In the genomic region with DNA sequence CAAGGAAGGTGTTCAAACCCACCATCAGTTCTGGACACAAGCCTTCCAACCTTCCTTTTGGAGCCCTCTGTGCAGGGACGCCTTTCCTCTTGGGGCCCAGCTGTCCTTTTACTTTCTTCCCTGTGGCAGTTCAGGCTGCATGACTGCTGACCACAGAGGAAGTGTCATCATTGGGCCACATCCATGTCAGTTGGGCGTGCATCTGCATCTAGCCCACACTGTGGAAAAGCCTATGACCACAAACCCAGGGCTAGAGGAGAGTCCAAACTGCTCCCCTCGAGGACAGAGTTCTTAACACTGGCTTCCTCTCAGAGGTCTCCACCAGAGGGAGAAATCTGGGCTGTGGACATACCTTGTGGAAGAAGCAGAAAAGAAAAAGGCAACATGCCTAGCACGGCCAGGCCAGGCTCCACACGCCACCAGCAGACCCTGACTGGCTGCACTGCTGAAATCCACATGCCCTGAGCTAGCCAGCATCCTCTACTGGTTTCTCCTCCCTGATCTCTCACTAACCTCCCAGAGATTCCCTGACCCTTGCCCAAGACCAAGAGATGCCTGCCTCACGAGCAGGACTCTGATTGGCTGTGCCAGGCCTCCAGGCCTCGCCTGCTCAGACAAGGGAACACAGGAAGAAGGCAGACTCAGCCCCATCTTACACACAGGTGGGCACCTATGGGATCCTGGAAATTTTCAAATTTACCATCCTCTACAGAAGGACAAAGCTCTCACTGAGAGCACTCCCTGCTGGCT, we compare ENCODE assay signal across 10 mouse cellular contexts.
DNase-seq lines count a peak whose midpoint lies in the region; ATAC-seq and TF ChIP-seq lines count a peak whose summit lies in the region.
"Had no signal": no experiment of that assay in that cellular context is flagged by ENCODE, and none has a peak within 500 bp of the region (broad histone marks: within the 10 kb centered on the region; RNA-seq: fewer than 3 reads in every experiment).

No protein-coding gene starts in this region.

- no peaks in the 10 kb centered on the region for H3K27me3 ChIP-seq in intestine, postnatal 0 days (replicated peaks; ENCODE audit: control insufficient read depth, insufficient read depth, low read length)
- H3K27me3 ChIP-seq: Patski had no signal

- H3K27ac ChIP-seq in bone marrow macrophage, adult 2 months (ENCODE audit: insufficient read depth, low read depth, low read length): peak overlapping the region; percentile 59
- H3K27ac ChIP-seq in intestine, postnatal 0 days (ENCODE audit: low read depth, low read length): no peak overlapping the region

- no peak for TF ChIP-seq POLR2A in bone marrow macrophage, adult 2 months (IDR thresholded peaks at IDR 0.05; ENCODE audit: borderline replicate concordance, low read depth, low read length)

- no peaks in the 10 kb centered on the region; the same call in 1 of the 2 replicates for H3K36me3 ChIP-seq in intestine, postnatal 0 days (ENCODE audit: control insufficient read depth, insufficient read depth)

- peak; percentile 45 for DNase-seq in kidney, adult 9 months
- no peak for DNase-seq in kidney, postnatal 10 days
- no peak for DNase-seq in adrenal gland, postnatal 4 days (ENCODE audit: low spot score in 2 of 2)
- no peak for DNase-seq in urinary bladder, postnatal 4 days (ENCODE audit: low spot score in 2 of 2)
- DNase-seq: right cerebral cortex, postnatal 4 days had no signal

- H3K9ac ChIP-seq in intestine, postnatal 0 days (ENCODE audit: low read depth, low read length): no peak overlapping the region

- peaks cover 58% of the 10 kb centered on the region for H3K4me1 ChIP-seq in bone marrow macrophage, adult 2 months (ENCODE audit: control insufficient read depth, insufficient read depth, low read length)
- H3K4me1 ChIP-seq in intestine, postnatal 0 days (replicated peaks; ENCODE audit: control insufficient read depth, insufficient read depth, low read length): 0 out of 2 replicates have a peak, but pooled peaks cover 4% of the 10 kb centered on the region

- TF ChIP-seq CTCF in bone marrow macrophage, adult 2 months (IDR thresholded peaks at IDR 0.05; ENCODE audit: low read depth, low read length): no peak; the same call in 1 of the 2 replicates
- peak; percentile 41 for TF ChIP-seq CTCF in intestine, postnatal 0 days (IDR thresholded peaks at IDR 0.05; ENCODE audit: low read depth)

- no peaks in the 10 kb centered on the region for H3K9me3 ChIP-seq in intestine, postnatal 0 days (ENCODE audit: control insufficient read depth)
- H3K9me3 ChIP-seq: forebrain, embryonic 10.5 days had no signal

- 0 out of 2 replicates have a peak, but pooled peaks have one; percentile 3 for ATAC-seq in intestine, postnatal 0 days
- peak; percentile 74 for ATAC-seq in megakaryocyte progenitor cell, adult 5-6 weeks (replicated peaks; ENCODE audit: poor library complexity)
- ATAC-seq: Patski had no signal

- no peak overlapping the region for H3K4me3 ChIP-seq in bone marrow macrophage, adult 2 months (ENCODE audit: insufficient read depth, low read length)
- H3K4me3 ChIP-seq in intestine, postnatal 0 days (ENCODE audit: low read depth, low read length): no peak overlapping the region
- H3K4me3 ChIP-seq: forebrain, embryonic 10.5 days had no signal

- WGBS in intestine, postnatal 0 days: 70% methylated on average over 7 of the region's 7 CpGs

- peak overlapping the region; percentile 43; the same call in 1 of the 2 replicates for H3K4me2 ChIP-seq in intestine, postnatal 0 days (replicated peaks; ENCODE audit: low read depth)
